Mouse (Mus musculus): ENCODE results near the gene Olfr770. TPM values are rescaled to one million over a fixed set of nuclear protein-coding genes. Genes with fewer than 3 reads are reported as not detected.
"Not testable (repeated sequence)": the region's sequence is repeated elsewhere in the genome, so short reads cannot be mapped to it uniquely, and the experiment has no call there.

Olfr770 gene
- not detected in 2 replicates for total RNA-seq (2017)

GRCm38 (mm10) chr10:129138898-129139297, at the start of gene Olfr770:
Gene Olfr770, minus strand, starts transcription at chr10:129138998.
- no peak for ATAC-seq (replicated peaks; ENCODE audit: low read depth, poor library complexity, severe bottlenecking)

- ATAC-seq (replicated peaks; ENCODE audit: low read depth, poor library complexity, severe bottlenecking), result not testable (repeated sequence)
These were observed 48.5 kb upstream of the Olfr770 start, which contains the start of gene Olfr773 for GRCm38 (mm10) chr10:129187319-129187718. Gene Olfr773, minus strand, starts transcription at chr10:129187419.

GRCm38 (mm10) chr10:129177821-129178220, 39.0 kb upstream of the Olfr770 start, which contains the start of gene Olfr772:
Gene Olfr772, minus strand, starts transcription at chr10:129177921.
- not testable (repeated sequence) for ATAC-seq (replicated peaks; ENCODE audit: low read depth, poor library complexity, severe bottlenecking)

- no peak for ATAC-seq (replicated peaks; ENCODE audit: low read depth, poor library complexity, severe bottlenecking)
These were observed 25.9 kb upstream of the Olfr770 start, which contains the start of gene Olfr771 for GRCm38 (mm10) chr10:129164651-129165050. Gene Olfr771, minus strand, starts transcription at chr10:129164751.

GRCm38 (mm10) chr10:129117761-129118160, 21.0 kb downstream of the Olfr770 start, which contains the start of gene Olfr769:
Gene Olfr769, minus strand, starts transcription at chr10:129117861.
- no peak for ATAC-seq (replicated peaks; ENCODE audit: low read depth, poor library complexity, severe bottlenecking)

GRCm38 (mm10) chr10:129115146-129115545, 23.7 kb downstream of the Olfr770 start:
- peak; percentile 64 for ATAC-seq (replicated peaks; ENCODE audit: low read depth, poor library complexity, severe bottlenecking)

- no peak for ATAC-seq (replicated peaks; ENCODE audit: low read depth, poor library complexity, severe bottlenecking)
These were observed 37.6 kb downstream of the Olfr770 start for GRCm38 (mm10) chr10:129101231-129101630.

GRCm38 (mm10) chr10:129099275-129099674, 39.5 kb downstream of the Olfr770 start, which contains the start of gene Olfr768:
Gene Olfr768, minus strand, starts transcription at chr10:129099375.
- no peak for ATAC-seq (replicated peaks; ENCODE audit: low read depth, poor library complexity, severe bottlenecking)

GRCm38 (mm10) chr10:129082810-129083209, 56.0 kb downstream of the Olfr770 start, which contains the start of gene Olfr767:
Gene Olfr767, minus strand, starts transcription at chr10:129082910.
- not testable (repeated sequence) for ATAC-seq (replicated peaks; ENCODE audit: low read depth, poor library complexity, severe bottlenecking)

Other genes with a start within 250 kb of the Olfr770 start
- 0.39 TPM in 1 of 2 replicates, not detected in the other for gene Gdf11, start 247.3 kb downstream of the Olfr770 start, total RNA-seq (2017)
- 38.5 and 39.6 TPM in 2 replicates for gene Cd63, start 238.0 kb downstream of the Olfr770 start, total RNA-seq (2017)
- 2.7 and 7.7 TPM in 2 replicates for gene Rdh5, start 216.1 kb downstream of the Olfr770 start, total RNA-seq (2017)
- 95.3 and 109 TPM in 2 replicates for gene Bloc1s1, start 215.0 kb downstream of the Olfr770 start, total RNA-seq (2017)
- gene Itga7, start 205.2 kb downstream of the Olfr770 start, total RNA-seq (2017), result not detected in 2 replicates
- not detected in 2 replicates for gene Mettl7b, start 178.0 kb downstream of the Olfr770 start, total RNA-seq (2017)
- gene Olfr9, start 149.6 kb downstream of the Olfr770 start, total RNA-seq (2017), result not detected in 2 replicates
- gene Olfr763, start 128.2 kb downstream of the Olfr770 start, total RNA-seq (2017), result not detected in 2 replicates
- gene Olfr764-ps1, start 99.1 kb downstream of the Olfr770 start, total RNA-seq (2017), result not detected in 2 replicates
- not detected in 2 replicates for gene Olfr765, start 89.0 kb downstream of the Olfr770 start, total RNA-seq (2017)
- gene Olfr766-ps1, start 70.0 kb downstream of the Olfr770 start, total RNA-seq (2017), result not detected in 2 replicates
- not detected in 2 replicates for gene Olfr767, start 56.1 kb downstream of the Olfr770 start, total RNA-seq (2017)
- not detected in 2 replicates for gene Olfr768, start 39.6 kb downstream of the Olfr770 start, total RNA-seq (2017)
- not detected in 2 replicates for gene Olfr769, start 21.1 kb downstream of the Olfr770 start, total RNA-seq (2017)
- gene Olfr771, start 25.8 kb upstream of the Olfr770 start, total RNA-seq (2017), result not detected in 2 replicates
- gene Olfr772, start 38.9 kb upstream of the Olfr770 start, total RNA-seq (2017), result not detected in 2 replicates
- gene Olfr773, start 48.4 kb upstream of the Olfr770 start, total RNA-seq (2017), result not detected in 2 replicates
- gene Olfr774, start 97.2 kb upstream of the Olfr770 start, total RNA-seq (2017), result not detected in 2 replicates
- gene Olfr775, start 109.4 kb upstream of the Olfr770 start, total RNA-seq (2017), result not detected in 2 replicates
- not detected in 2 replicates for gene Olfr776, start 120.1 kb upstream of the Olfr770 start, total RNA-seq (2017)
- not detected in 2 replicates for gene Olfr777, start 132.5 kb upstream of the Olfr770 start, total RNA-seq (2017)
- not detected in 2 replicates for gene Olfr780, start 179.1 kb upstream of the Olfr770 start, total RNA-seq (2017)
- not detected in 2 replicates for gene Olfr781, start 189.9 kb upstream of the Olfr770 start, total RNA-seq (2017)
- not detected in 2 replicates for gene Olfr782, start 209.9 kb upstream of the Olfr770 start, total RNA-seq (2017)
- gene Olfr784, start 245.1 kb upstream of the Olfr770 start, total RNA-seq (2017), result 0.05 and 0.39 TPM in 2 replicates